ENCODE assay signal across 18 mouse cellular contexts in the genomic region with DNA sequence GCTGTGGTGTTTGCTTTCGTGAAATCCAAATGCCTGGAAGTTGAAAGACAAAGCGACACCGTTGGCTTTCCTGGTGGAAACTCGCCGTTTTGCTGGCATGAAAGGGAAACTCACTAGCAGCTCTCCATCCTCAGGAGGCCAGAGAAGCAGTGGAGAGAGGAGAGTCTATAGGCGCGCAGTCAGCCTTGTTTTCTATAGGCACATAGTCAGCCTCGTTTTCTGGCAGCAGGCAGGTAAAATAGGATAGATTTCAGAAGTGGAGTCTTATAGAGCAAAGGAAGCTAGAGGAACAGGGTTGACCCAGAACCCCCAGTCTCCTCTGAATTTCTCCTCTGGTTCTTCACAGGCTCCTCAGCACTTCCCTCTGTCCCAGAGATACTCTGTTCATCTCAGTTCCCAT.
A peak's percentile ranks its signal among the peaks of the same experiment; 100 is the strongest.
DNase-seq lines count a peak whose midpoint lies in the region; ATAC-seq and TF ChIP-seq lines count a peak whose summit lies in the region.
"Had no signal": no experiment of that assay in that cellular context is flagged by ENCODE, and none has a peak within 500 bp of the region (broad histone marks: within the 10 kb centered on the region; RNA-seq: fewer than 3 reads in every experiment).

No protein-coding gene starts in this region.

- TF ChIP-seq EP300 in MEL (IDR thresholded peaks at IDR 0.05; ENCODE audit: low read depth in 1 of 2, low read length in 2 of 2): no peak
- TF ChIP-seq EP300 in heart, adult 2 months (IDR thresholded peaks at IDR 0.05; ENCODE audit: insufficient read depth, low read depth, low read length): no peak

- no peak for ATAC-seq in CD4-positive, CD25-positive, alpha-beta regulatory T cell, adult 4 months
- ATAC-seq: forebrain, embryonic 13.5 days; forebrain, embryonic 15.5 days; forebrain, postnatal 0 days had no signal

- 84% methylated on average over 8 of the region's 8 CpGs for WGBS in heart, embryonic 10.5 days
- WGBS in heart, adult 2 months: 81% methylated on average over 8 of the region's 8 CpGs

- H3K9ac ChIP-seq in MEL (ENCODE audit: control insufficient read depth, low read depth, low read length, poor library complexity, severe bottlenecking): no peak overlapping the region
- H3K9ac ChIP-seq in heart, adult 2 months (ENCODE audit: low read depth, low read length): no peak overlapping the region
- H3K9ac ChIP-seq: embryonic facial prominence, embryonic 12.5 days; forebrain, embryonic 13.5 days; forebrain, embryonic 15.5 days; forebrain, postnatal 0 days had no signal

- H3K9me3 ChIP-seq in heart, embryonic 10.5 days: no peaks in the 10 kb centered on the region
- H3K9me3 ChIP-seq in MEL (replicated peaks; ENCODE audit: insufficient read depth, low read length): no peaks in the 10 kb centered on the region
- H3K9me3 ChIP-seq: embryonic facial prominence, embryonic 10.5 days; embryonic facial prominence, embryonic 12.5 days; forebrain, embryonic 13.5 days; forebrain, embryonic 15.5 days had no signal

- peaks cover 5% of the 10 kb centered on the region; the same call in 1 of the 2 replicates for H3K36me3 ChIP-seq in heart, embryonic 10.5 days
- no peaks in the 10 kb centered on the region for H3K36me3 ChIP-seq in MEL (ENCODE audit: control insufficient read depth in 1 of 2, insufficient read depth in 2 of 2, low read length in 2 of 2)
- H3K36me3 ChIP-seq in heart, adult 2 months (ENCODE audit: control insufficient read depth, insufficient read depth, low read length): no peaks in the 10 kb centered on the region
- H3K36me3 ChIP-seq: embryonic facial prominence, embryonic 12.5 days; forebrain, embryonic 15.5 days had no signal

- DNase-seq in heart, embryonic 10.5 days (ENCODE audit: low spot score): peak; percentile 13
- no peak for DNase-seq in heart, postnatal 14 days
- no peak for DNase-seq in MEL (ENCODE audit: low read depth, low spot score)
- DNase-seq in heart, adult 2 months: no peak
- DNase-seq: adrenal gland, adult 8-10 months; adrenal gland, postnatal 25 days; cerebellum, adult 11-12 months; cerebellum, adult 2 months; cerebellum, adult 9-10 months; cerebellum, postnatal 10 days; cerebellum, postnatal 25 days; forebrain, postnatal 0 days had no signal

- H3K27me3 ChIP-seq in heart, embryonic 10.5 days (ENCODE audit: insufficient read depth, poor library complexity, severe bottlenecking): no peaks in the 10 kb centered on the region
- H3K27me3 ChIP-seq in MEL (ENCODE audit: control insufficient read depth in 1 of 2, insufficient read depth in 2 of 2, low read length in 2 of 2): no peaks in the 10 kb centered on the region
- no peaks in the 10 kb centered on the region for H3K27me3 ChIP-seq in heart, adult 2 months (ENCODE audit: control insufficient read depth, insufficient read depth, low read length)
- H3K27me3 ChIP-seq: embryonic facial prominence, embryonic 12.5 days; forebrain, embryonic 13.5 days; forebrain, embryonic 15.5 days; Patski had no signal

- no peak overlapping the region for H3K4me3 ChIP-seq in heart, embryonic 10.5 days
- no peak overlapping the region for H3K4me3 ChIP-seq in MEL (ENCODE audit: control insufficient read depth in 1 of 2, insufficient read depth in 1 of 2, low read depth in 2 of 2, low read length in 2 of 2)
- no peak overlapping the region for H3K4me3 ChIP-seq in heart, adult 2 months
- H3K4me3 ChIP-seq: embryonic facial prominence, embryonic 10.5 days; embryonic facial prominence, embryonic 12.5 days; forebrain, embryonic 13.5 days; forebrain, embryonic 15.5 days had no signal

- no peak for TF ChIP-seq POLR2A in MEL (IDR thresholded peaks at IDR 0.05; ENCODE audit: control insufficient read depth in 1 of 2, insufficient read depth in 1 of 2, low read depth in 1 of 2, low read length in 2 of 2, poor library complexity in 1 of 2)
- no peak for TF ChIP-seq POLR2A in heart, adult 2 months (IDR thresholded peaks at IDR 0.05; ENCODE audit: insufficient read depth, low read depth, low read length)

- no peaks in the 10 kb centered on the region for H3K79me2 ChIP-seq in MEL (ENCODE audit: control insufficient read depth, insufficient read depth, low read length, poor library complexity)
- no peaks in the 10 kb centered on the region for H3K79me2 ChIP-seq in heart, adult 2 months (replicated peaks; ENCODE audit: control insufficient read depth, insufficient read depth, low read length)

- TF ChIP-seq RAD21 in MEL (IDR thresholded peaks at IDR 0.05; ENCODE audit: low read depth, low read length): no peak

- peaks cover 30% of the 10 kb centered on the region for H3K4me1 ChIP-seq in heart, embryonic 10.5 days
- H3K4me1 ChIP-seq in MEL (ENCODE audit: control insufficient read depth in 1 of 2, insufficient read depth in 2 of 2, low read length in 2 of 2): no peaks in the 10 kb centered on the region
- H3K4me1 ChIP-seq in heart, adult 2 months (ENCODE audit: control insufficient read depth, insufficient read depth, low read length): peaks cover 1% of the 10 kb centered on the region
- H3K4me1 ChIP-seq: embryonic facial prominence, embryonic 12.5 days; forebrain, embryonic 13.5 days; forebrain, embryonic 15.5 days had no signal

- H3K27ac ChIP-seq in heart, embryonic 10.5 days: no peak overlapping the region
- H3K27ac ChIP-seq in MEL (ENCODE audit: control insufficient read depth, low read depth, low read length): no peak overlapping the region
- H3K27ac ChIP-seq in heart, adult 2 months: no peak overlapping the region
- H3K27ac ChIP-seq: embryonic facial prominence, embryonic 12.5 days; forebrain, embryonic 13.5 days; forebrain, embryonic 15.5 days had no signal

- intact Hi-C loops in heart, postnatal 14 days (cut with DNase I): no loop called here
- intact Hi-C loops in heart, adult 2 months (cut with DNase I): no loop called here

- TF ChIP-seq CTCF in MEL (IDR thresholded peaks at IDR 0.05 in 2 of 3, conservative IDR thresholded peaks at IDR 0.05 in 1 of 3; ENCODE audit: control insufficient read depth in 1 of 3, insufficient read depth in 1 of 3, low read depth in 2 of 3, low read length in 3 of 3, poor library complexity in 1 of 3, severe bottlenecking in 1 of 3): no peak
- no peak for TF ChIP-seq CTCF in heart, adult 2 months (IDR thresholded peaks at IDR 0.05)

TF ChIP-seq in MEL, 35 proteins besides CTCF, POLR2A, EP300 and RAD21:
- TF ChIP-seq USF2 (IDR thresholded peaks at IDR 0.05; ENCODE audit: borderline replicate concordance in 1 of 2, insufficient read depth in 1 of 2, low read depth in 1 of 2, low read length in 2 of 2) (no peak), ZKSCAN1 (IDR thresholded peaks at IDR 0.05; ENCODE audit: low read depth, low read length) (peak; percentile 77)
